Mouse (Mus musculus): Measurements from ENCODE around the gene Gnb4. TPM values are rescaled to one million over a fixed set of nuclear protein-coding genes. Genes with fewer than 3 reads are reported as not detected.

Gene Gnb4
- polyA plus RNA-seq, 1 experiment from 2014 or later: 27.2 TPM

DNA sequence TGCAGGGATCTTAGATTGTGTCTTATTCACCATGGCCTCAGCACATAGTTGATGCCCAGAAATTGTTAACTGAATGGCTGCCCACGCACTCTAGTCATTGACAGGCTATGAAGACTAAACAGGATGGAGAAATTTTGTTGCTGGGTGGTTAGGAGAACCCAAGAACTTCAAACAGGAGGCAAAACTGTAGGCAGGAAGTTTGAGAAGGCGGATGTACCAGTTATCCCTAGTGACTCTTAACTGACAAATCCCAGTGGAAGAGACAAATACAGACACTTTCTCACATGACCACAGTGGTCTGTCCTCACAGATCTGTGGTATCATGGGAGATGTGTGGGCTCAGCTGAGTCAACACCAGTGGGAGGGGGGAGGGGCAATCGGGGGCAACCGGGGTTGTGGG is 39.6 kb upstream of the Gnb4 start:
- WGBS: 52% methylated on average over 4 of the region's 4 CpGs
- H3K9ac ChIP-seq (ENCODE audit: low read depth, low read length): no peak overlapping the region
- DNase-seq (ENCODE audit: low spot score): no peak
- no peak overlapping the region for H3K27ac ChIP-seq (ENCODE audit: low read depth, low read length)
- H3K9me3 ChIP-seq (ENCODE audit: control insufficient read depth, low read length): no peaks in the 10 kb centered on the region
- ATAC-seq (replicated peaks; ENCODE audit: low FRiP score): no peak
- no peaks in the 10 kb centered on the region for H3K27me3 ChIP-seq (replicated peaks; ENCODE audit: control insufficient read depth, insufficient read depth, low read length)
- H3K4me2 ChIP-seq: peak overlapping the region; percentile 28; the same call in 1 of the 2 replicates
- no peaks in the 10 kb centered on the region for H3K36me3 ChIP-seq (ENCODE audit: control insufficient read depth, insufficient read depth, low read length)
- H3K4me1 ChIP-seq (replicated peaks; ENCODE audit: control insufficient read depth, insufficient read depth, low read length): peaks cover 3% of the 10 kb centered on the region
- no peak overlapping the region for H3K4me3 ChIP-seq (ENCODE audit: low read depth, low read length)

DNA sequence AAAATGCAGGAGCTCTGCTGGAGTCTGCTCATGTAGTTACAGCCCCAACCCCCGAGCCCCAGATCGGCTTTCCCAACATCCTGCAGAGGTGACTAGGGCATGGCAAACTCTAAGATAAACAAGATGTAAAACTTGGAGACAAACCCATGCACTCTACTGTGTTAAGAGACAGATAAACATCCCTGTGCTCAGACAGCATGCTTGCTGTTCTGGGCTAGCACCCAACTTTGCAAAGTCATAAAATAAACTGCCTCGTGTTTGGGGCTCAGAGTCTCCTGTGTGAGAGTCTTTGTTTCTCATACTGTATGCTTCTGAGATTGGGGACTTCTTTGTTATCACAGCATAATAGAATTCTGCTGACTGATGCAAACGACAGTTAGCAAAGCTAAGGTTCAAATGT is 36.4 kb upstream of the Gnb4 start:
- H3K27ac ChIP-seq (ENCODE audit: low read depth, low read length): no peak overlapping the region
- H3K36me3 ChIP-seq (ENCODE audit: control insufficient read depth, insufficient read depth, low read length): no peaks in the 10 kb centered on the region
- no peaks in the 10 kb centered on the region; the same call in 1 of the 2 replicates for H3K4me1 ChIP-seq (replicated peaks; ENCODE audit: control insufficient read depth, insufficient read depth, low read length)
- no peak for ATAC-seq (replicated peaks; ENCODE audit: low FRiP score)
- no peak overlapping the region for H3K9ac ChIP-seq (ENCODE audit: low read depth, low read length)
- H3K4me3 ChIP-seq (ENCODE audit: low read depth, low read length): no peak overlapping the region
- 75% methylated on average over 4 of the region's 4 CpGs for WGBS
- H3K4me2 ChIP-seq: no peak overlapping the region
- H3K27me3 ChIP-seq (replicated peaks; ENCODE audit: control insufficient read depth, insufficient read depth, low read length): no peaks in the 10 kb centered on the region
- no peaks in the 10 kb centered on the region for H3K9me3 ChIP-seq (ENCODE audit: control insufficient read depth, low read length)
- DNase-seq (ENCODE audit: low spot score): no peak

DNA sequence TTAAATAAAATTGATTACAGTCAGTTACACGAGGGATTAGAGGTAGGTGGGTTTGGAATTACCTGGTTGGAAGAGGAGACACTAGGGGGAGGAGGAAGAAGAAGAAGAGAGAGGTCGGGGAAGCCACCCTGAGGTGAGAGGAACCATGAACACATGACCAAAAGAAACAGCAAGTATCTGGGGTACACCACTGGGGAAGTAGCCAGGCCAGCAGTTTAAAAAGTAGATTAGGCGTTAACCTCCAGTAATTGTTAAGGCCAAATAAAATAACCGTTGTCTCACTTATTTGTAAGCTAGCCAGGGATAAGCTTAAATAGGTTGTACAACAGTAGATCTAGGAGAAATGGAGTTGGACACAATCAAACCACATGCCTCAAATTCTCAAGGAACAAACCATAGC is 32.9 kb upstream of the Gnb4 start:
- H3K9ac ChIP-seq (ENCODE audit: low read depth, low read length): no peak overlapping the region
- DNase-seq (ENCODE audit: low spot score): no peak
- H3K27me3 ChIP-seq (replicated peaks; ENCODE audit: control insufficient read depth, insufficient read depth, low read length): no peaks in the 10 kb centered on the region
- H3K36me3 ChIP-seq (ENCODE audit: control insufficient read depth, insufficient read depth, low read length): no peaks in the 10 kb centered on the region
- H3K4me2 ChIP-seq: no peak overlapping the region
- H3K9me3 ChIP-seq (ENCODE audit: control insufficient read depth, low read length): no peaks in the 10 kb centered on the region
- 60% methylated on average over 4 of the region's 4 CpGs for WGBS
- H3K4me3 ChIP-seq (ENCODE audit: low read depth, low read length): no peak overlapping the region
- ATAC-seq (replicated peaks; ENCODE audit: low FRiP score): no peak
- H3K4me1 ChIP-seq (replicated peaks; ENCODE audit: control insufficient read depth, insufficient read depth, low read length): no peaks in the 10 kb centered on the region
- H3K27ac ChIP-seq (ENCODE audit: low read depth, low read length): no peak overlapping the region

DNA sequence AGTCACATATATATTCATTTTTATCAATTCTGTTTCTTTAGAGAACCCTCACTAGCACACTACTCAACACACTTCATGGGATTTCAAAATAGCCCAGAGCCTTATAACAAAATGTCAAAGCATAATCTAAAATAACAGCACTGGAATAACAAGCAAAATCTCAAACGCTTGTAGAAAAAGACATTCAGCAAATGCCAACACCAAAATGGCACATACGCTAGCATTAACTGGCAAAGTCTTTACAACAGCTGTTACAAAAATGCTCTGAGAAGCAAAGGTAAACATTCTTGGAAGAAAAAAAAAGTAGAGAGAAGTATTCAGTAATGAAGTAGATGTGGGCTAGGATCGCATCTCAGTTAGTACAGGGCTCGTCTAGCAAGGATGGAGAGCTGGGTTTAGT is 30.5 kb upstream of the Gnb4 start:
- no peak overlapping the region for H3K9ac ChIP-seq (ENCODE audit: low read depth, low read length)
- no peak for DNase-seq (ENCODE audit: low spot score)
- H3K4me1 ChIP-seq (replicated peaks; ENCODE audit: control insufficient read depth, insufficient read depth, low read length): no peaks in the 10 kb centered on the region
- no peak overlapping the region for H3K27ac ChIP-seq (ENCODE audit: low read depth, low read length)
- H3K9me3 ChIP-seq (ENCODE audit: control insufficient read depth, low read length): no peaks in the 10 kb centered on the region
- H3K4me2 ChIP-seq: no peak overlapping the region
- no peak overlapping the region for H3K4me3 ChIP-seq (ENCODE audit: low read depth, low read length)
- WGBS: 85% methylated on average over 4 of the region's 4 CpGs
- H3K27me3 ChIP-seq (replicated peaks; ENCODE audit: control insufficient read depth, insufficient read depth, low read length): no peaks in the 10 kb centered on the region
- no peaks in the 10 kb centered on the region for H3K36me3 ChIP-seq (ENCODE audit: control insufficient read depth, insufficient read depth, low read length)
- no peak for ATAC-seq (replicated peaks; ENCODE audit: low FRiP score)

DNA sequence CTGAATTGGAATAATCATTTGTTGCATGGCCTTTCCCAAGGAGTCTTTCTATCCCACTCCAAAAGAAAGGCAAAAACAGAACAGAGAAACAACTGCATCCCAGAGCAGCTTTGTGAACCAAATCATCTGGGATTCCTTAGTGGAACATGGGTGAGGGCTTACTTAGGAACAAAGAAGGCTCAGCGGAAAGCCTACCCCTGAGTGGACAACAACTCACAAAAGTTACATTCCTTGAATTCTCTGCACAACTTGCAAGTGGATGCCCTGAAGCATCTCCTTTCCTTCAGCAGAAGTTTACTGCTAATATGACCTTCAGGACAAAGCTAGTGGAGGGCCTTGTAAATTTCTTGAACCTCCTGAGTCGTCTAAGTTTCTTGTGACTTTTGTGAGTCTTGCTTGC is 28.4 kb upstream of the Gnb4 start:
- Histone ChIP-seq H3K4me2 (no peak overlapping the region), H3K4me1 (replicated peaks; ENCODE audit: control insufficient read depth, insufficient read depth, low read length) (no peaks in the 10 kb centered on the region), H3K27me3 (replicated peaks; ENCODE audit: control insufficient read depth, insufficient read depth, low read length) (no peaks in the 10 kb centered on the region), H3K27ac (ENCODE audit: low read depth, low read length) (no peak overlapping the region), H3K36me3 (ENCODE audit: control insufficient read depth, insufficient read depth, low read length) (no peaks in the 10 kb centered on the region), H3K9ac (ENCODE audit: low read depth, low read length) (no peak overlapping the region), H3K9me3 (ENCODE audit: control insufficient read depth, low read length) (no peaks in the 10 kb centered on the region), H3K4me3 (ENCODE audit: low read depth, low read length) (no peak overlapping the region)
- WGBS: 85% methylated on average over 2 of the region's 2 CpGs
- ATAC-seq (replicated peaks; ENCODE audit: low FRiP score) (no peak), DNase-seq (ENCODE audit: low spot score) (no peak)

DNA sequence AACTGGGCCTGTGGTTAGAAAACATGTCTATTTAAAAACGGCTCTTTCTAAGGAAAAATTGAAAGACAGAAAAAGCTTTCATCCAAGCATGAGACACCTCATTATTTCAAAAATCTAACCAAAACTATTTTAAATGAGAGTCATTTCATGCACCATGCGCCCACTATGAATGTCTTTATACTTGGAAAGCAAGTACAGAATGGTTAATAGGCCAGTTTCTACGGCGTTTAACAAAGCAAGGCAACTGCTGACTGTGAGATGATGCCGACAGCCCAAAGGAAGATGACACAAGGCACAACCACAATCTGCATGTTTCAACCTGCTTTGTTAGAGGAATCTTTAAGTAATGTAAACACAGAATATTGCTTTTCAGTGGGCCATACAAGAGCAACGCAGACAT is 25.7 kb upstream of the Gnb4 start:
- Histone ChIP-seq H3K9ac (ENCODE audit: low read depth, low read length) (no peak overlapping the region), H3K4me2 (no peak overlapping the region), H3K4me3 (ENCODE audit: low read depth, low read length) (no peak overlapping the region), H3K36me3 (ENCODE audit: control insufficient read depth, insufficient read depth, low read length) (no peaks in the 10 kb centered on the region), H3K9me3 (ENCODE audit: control insufficient read depth, low read length) (no peaks in the 10 kb centered on the region), H3K27me3 (replicated peaks; ENCODE audit: control insufficient read depth, insufficient read depth, low read length) (no peaks in the 10 kb centered on the region), H3K27ac (ENCODE audit: low read depth, low read length) (no peak overlapping the region), H3K4me1 (replicated peaks; ENCODE audit: control insufficient read depth, insufficient read depth, low read length) (no peaks in the 10 kb centered on the region)
- ATAC-seq (replicated peaks; ENCODE audit: low FRiP score) (no peak), DNase-seq (ENCODE audit: low spot score) (no peak)
- WGBS: 83% methylated on average over 6 of the region's 6 CpGs

DNA sequence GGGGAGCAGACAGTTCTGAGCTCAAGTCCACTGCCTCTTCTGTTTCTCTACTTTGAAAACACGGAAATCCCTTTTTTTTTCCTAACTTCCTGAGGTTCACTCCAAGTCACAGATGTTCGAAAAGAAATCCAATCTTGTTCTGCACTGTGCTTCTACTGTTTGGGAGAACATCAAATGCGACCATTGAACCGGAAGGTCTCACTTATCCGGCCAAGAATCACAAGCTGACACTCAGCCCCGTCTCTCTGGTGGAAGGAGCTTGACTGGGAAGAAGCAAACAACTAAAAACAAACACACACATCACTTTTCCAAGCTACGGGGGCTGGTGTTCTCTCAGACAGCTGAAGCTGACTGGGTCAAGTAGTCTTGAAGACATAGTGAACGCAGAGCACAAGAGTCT is 21.9 kb upstream of the Gnb4 start:
- H3K4me1 ChIP-seq (replicated peaks; ENCODE audit: control insufficient read depth, insufficient read depth, low read length): no peaks in the 10 kb centered on the region
- H3K9ac ChIP-seq (ENCODE audit: low read depth, low read length): no peak overlapping the region
- no peak overlapping the region for H3K4me3 ChIP-seq (ENCODE audit: low read depth, low read length)
- no peak for ATAC-seq (replicated peaks; ENCODE audit: low FRiP score)
- no peak overlapping the region for H3K27ac ChIP-seq (ENCODE audit: low read depth, low read length)
- no peak overlapping the region for H3K4me2 ChIP-seq
- no peaks in the 10 kb centered on the region for H3K36me3 ChIP-seq (ENCODE audit: control insufficient read depth, insufficient read depth, low read length)
- H3K27me3 ChIP-seq (replicated peaks; ENCODE audit: control insufficient read depth, insufficient read depth, low read length): no peaks in the 10 kb centered on the region
- no peaks in the 10 kb centered on the region for H3K9me3 ChIP-seq (ENCODE audit: control insufficient read depth, low read length)
- WGBS: 52% methylated on average over 8 of the region's 8 CpGs
- no peak for DNase-seq (ENCODE audit: low spot score)

DNA sequence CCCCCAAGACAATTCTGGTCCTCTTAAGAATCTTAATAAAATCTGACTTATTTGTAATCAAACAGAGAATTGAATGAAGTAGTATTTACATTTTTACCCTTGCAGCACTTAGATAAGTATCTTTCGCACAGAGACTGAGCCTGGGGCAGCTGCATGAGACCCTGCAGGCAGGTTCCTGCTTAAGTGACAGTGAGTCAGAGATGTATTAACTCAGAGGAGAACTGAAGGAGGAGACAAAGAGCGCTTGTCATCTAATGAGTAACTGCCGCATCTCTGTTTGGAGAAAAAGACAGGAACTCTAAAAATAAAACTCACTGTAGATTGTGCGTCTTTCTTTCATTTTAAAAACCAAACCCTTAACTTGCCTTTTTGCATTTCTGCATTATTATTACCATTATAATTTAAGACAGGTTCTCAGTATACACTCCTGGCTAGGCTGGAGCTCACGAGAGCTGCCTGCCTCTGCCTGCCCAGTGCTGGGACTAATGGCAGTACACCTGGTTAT is 16.4 kb upstream of the Gnb4 start:
- Histone ChIP-seq H3K27ac (ENCODE audit: low read depth, low read length) (no peak overlapping the region), H3K4me1 (replicated peaks; ENCODE audit: control insufficient read depth, insufficient read depth, low read length) (no peaks in the 10 kb centered on the region), H3K36me3 (ENCODE audit: control insufficient read depth, insufficient read depth, low read length) (no peaks in the 10 kb centered on the region), H3K4me3 (ENCODE audit: low read depth, low read length) (no peak overlapping the region), H3K4me2 (no peak overlapping the region), H3K9ac (ENCODE audit: low read depth, low read length) (no peak overlapping the region), H3K9me3 (ENCODE audit: control insufficient read depth, low read length) (no peaks in the 10 kb centered on the region), H3K27me3 (replicated peaks; ENCODE audit: control insufficient read depth, insufficient read depth, low read length) (no peaks in the 10 kb centered on the region)
- ATAC-seq (replicated peaks; ENCODE audit: low FRiP score): no peak
- no peak for DNase-seq (ENCODE audit: low spot score)
- WGBS: 59% methylated on average over 5 of the region's 5 CpGs

DNA sequence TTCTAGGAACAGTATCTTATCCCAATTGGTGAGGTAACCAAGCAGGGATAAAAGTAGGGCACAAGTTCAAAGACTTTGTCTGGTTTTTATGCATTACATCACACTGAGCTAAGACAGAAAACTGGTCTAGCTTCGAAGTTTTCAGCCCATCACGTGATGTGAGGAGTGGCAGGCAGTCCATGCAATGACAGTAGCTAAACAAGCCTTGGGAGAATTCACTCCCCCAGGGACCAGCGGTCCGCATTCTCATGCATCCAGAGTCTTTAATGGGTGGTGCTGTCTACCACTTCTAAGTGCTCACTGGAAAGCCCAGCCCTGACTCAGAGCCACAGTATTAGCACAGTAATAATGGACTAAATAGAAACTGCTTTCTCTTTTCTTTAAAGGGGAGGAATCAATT is 13.8 kb upstream of the Gnb4 start:
- H3K4me3 ChIP-seq (ENCODE audit: low read depth, low read length): no peak overlapping the region
- no peaks in the 10 kb centered on the region for H3K9me3 ChIP-seq (ENCODE audit: control insufficient read depth, low read length)
- no peaks in the 10 kb centered on the region for H3K36me3 ChIP-seq (ENCODE audit: control insufficient read depth, insufficient read depth, low read length)
- H3K4me1 ChIP-seq (replicated peaks; ENCODE audit: control insufficient read depth, insufficient read depth, low read length): no peaks in the 10 kb centered on the region
- H3K27me3 ChIP-seq (replicated peaks; ENCODE audit: control insufficient read depth, insufficient read depth, low read length): no peaks in the 10 kb centered on the region
- H3K4me2 ChIP-seq: no peak overlapping the region
- DNase-seq (ENCODE audit: low spot score) (no peak), ATAC-seq (replicated peaks; ENCODE audit: low FRiP score) (no peak)
- 68% methylated on average over 4 of the region's 4 CpGs for WGBS
- H3K9ac ChIP-seq (ENCODE audit: low read depth, low read length): no peak overlapping the region
- no peak overlapping the region for H3K27ac ChIP-seq (ENCODE audit: low read depth, low read length)

All from liver, embryonic 11.5 days (tissue).